1 mouse cellular context compared by ENCODE assay signal in the genomic region with DNA sequence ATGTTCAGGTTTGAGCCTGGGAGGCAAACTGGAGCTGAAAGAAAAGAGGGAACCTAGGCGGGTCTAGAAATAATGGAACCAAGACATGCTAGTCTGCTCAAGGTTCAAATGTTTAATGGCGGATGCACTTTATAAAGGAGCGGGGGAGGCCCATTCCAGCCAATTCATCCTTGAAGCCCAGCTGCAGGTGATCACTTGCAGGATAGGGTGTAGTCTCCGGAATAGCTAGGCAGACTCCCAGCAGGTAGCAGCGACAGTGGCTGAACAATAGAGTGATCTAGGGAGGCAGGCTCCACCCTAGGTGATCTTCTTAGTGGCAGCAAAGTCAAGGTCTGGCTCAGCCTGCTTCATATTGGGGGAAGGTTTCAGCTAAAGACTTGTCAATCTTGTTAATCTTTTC. TPM values are rescaled to one million over a fixed set of nuclear protein-coding genes. Genes with fewer than 3 reads are reported as not detected.
"Had no signal": no experiment of that assay in that cellular context is flagged by ENCODE, and none has a peak within 500 bp of the region (broad histone marks: within the 10 kb centered on the region; RNA-seq: fewer than 3 reads in every experiment).

No protein-coding gene starts in this region.

RNA-seq across cellular contexts. Expression of a gene that starts 56.4 kb away (rescaled TPM):
- polyA plus RNA-seq: liver, adult 2 months had no signal
